Mouse (Mus musculus): ENCODE data around the gene Eif4g1.

DNA sequence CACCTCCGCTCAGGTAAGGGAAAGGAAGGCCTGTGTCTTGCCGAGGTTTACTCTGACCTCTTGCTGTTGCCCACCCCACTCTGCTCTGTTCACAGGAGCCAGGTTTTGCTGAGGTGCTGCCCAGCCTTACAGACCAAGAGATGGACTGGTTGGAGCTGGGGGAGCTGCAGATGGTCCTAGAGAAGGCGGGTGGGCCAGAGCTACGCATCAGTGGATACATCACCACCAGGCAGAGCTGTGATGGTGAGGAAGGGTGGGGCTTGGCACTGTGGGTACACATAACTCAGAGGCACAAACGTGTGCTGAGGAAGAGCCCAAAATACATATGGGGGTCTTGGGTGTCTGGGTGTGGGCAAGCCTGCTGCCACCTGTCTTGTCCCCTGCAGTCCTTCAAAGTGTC, 67.5 kb downstream of the Eif4g1 start:
- TF ChIP-seq CTCF (IDR thresholded peaks at IDR 0.05; ENCODE audit: low read depth, low read length) (no peak), POLR2AphosphoS5 (IDR thresholded peaks at IDR 0.05; ENCODE audit: insufficient replicate concordance, low read depth, low read length) (no peak)
